Mouse (Mus musculus): ENCODE results near the gene Ccdc57.

The Ccdc57 gene

GRCm38 (mm10) chr11:120951731-120952730 lies 19.4 kb upstream of the Ccdc57 start:
- no peak for ATAC-seq (ENCODE audit: low TSS enrichment)

DNA sequence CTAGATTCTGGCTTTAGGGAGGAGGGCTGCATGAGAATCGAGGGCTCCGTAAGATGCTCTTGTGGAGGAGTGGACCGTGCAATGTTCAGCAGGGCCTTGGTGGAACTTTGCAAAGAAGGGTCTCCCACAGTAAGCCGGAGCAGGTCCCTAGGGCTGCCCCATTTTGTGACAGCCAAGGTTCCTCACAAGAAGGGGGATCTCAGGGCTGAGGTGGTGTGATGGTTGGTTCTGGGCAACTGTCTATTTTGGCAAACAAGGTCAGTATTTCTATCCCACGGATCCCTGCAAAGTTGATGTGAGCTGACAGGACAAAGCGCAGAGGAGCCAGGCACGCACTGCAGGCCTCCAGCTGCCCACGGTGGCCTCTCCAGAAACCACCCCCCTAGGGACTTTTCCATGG lies 18.6 kb upstream of the Ccdc57 start:
- no peak for ATAC-seq (ENCODE audit: low TSS enrichment)

DNA sequence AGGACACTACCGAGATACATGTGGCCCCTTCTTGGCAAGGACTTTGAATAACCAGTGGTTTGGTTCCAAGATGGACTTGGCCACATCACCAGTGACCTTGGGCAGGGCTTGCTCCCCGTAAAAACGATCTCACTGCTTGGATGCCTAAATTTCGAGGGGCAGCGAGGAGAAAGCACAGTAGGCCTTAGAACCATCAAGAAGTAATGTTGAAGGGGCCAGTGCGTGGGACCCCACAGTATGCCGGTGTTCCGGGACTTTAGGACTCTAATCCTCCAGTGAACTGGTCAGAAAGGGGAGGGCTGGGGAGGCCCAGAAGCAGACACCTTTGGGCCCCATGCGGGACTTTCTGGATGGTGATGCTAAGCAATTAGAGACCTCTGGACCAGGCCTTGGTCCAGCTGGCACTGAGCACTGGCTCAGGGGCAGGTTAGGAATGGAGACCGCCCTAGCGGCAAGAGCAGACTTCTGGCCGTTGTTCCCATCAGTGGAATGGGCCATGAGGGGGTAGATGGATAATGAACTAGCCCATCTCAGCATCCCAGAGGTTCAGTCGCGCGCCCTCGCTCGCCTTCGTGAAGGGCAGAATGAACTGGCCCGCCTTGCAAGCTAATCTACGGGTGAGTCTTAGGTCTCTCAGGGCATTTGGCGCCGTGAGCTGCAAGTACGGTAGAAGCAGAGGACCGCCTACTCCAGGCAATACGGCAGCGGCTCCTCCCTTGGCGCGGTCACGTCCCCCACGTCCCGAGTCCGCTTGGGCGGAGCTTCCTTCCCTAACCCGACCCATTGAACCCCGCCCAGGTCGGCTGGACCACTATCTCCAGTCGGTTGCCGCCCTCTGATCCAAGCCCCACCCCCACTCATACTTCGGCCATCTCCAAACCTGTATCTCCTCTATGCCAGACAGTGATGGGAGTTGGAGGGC lies 17.9 kb upstream of the Ccdc57 start:
- ATAC-seq (ENCODE audit: low TSS enrichment): peak; percentile 77

GRCm38 (mm10) chr11:120949863-120950262 lies 17.2 kb upstream of the Ccdc57 start:
- no peak for ATAC-seq (ENCODE audit: low TSS enrichment)

DNA sequence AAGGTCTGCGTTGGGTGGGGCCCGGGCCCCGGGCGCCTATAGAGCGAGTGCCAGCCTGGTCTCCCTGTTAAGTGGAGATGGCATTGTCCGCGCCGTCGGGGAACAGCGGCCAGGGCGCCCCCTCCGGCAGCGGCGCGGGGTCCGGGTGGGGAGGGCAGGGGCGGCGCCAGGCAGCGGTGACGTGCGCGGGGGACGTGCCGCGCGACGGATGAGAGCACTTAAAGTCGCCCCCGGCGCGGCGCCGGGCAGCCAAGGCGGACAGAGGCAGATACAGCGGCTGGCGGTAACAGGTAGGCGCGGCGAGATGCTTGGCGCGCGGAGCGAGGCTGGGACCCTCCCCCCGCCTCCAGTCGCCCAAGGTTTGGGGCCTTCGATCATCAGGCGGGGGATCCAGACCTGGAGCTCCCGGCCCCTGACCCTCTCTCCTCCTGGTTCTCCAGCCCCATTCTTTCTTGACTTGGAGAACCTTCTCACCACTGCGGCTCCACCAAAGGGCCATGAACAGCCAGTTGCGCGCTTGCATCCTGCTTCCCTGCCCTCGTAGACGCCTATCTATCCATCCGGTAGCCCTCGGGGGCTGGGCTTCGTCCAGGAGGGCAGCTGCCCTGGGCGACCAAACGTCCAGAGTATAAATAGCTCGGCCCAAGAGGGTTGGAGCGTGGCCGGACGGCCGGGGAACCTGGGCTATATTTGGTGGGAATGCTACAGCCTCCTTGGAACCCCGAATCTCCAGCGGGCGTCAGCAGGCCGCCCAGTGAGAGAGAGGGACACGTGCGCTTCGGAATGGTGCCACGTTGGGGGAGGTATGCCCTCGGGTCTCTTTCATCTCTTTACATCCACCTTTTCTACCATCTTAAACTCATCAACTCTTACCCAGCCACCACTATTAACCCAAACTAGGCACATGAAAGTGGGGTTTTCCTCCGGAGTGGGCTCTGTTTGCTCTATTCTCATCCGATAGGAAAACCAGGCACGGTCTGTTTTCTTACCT lies 16.5 kb upstream of the Ccdc57 start:
- no peak for ATAC-seq (ENCODE audit: low TSS enrichment)

- no peak for ATAC-seq (ENCODE audit: low TSS enrichment)
Measured at GRCm38 (mm10) chr11:120948328-120948727, 15.7 kb upstream of the Ccdc57 start, which contains the start of gene Slc16a3. Gene Slc16a3, plus strand, starts transcription at chr11:120948480.

DNA sequence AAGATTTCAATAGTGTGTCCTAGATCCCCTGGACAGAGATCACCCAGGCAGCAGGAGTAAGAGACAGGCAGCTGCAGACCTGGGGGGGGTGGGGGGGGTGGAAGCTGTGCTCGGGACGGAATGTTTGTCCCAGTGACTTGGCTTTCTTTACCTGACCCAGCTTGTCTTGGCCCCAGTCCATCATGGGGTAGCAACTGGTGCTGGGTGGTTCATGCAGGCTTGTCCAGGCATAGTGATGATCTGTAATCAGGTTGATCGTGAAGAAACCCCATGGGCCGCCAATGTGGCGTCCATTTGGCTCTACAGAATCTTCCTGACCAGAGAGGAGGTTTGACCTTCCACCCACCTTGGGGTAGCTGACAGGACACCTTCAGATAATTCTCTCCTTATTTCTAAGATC lies 13.3 kb upstream of the Ccdc57 start:
- ATAC-seq (ENCODE audit: low TSS enrichment): no peak

DNA sequence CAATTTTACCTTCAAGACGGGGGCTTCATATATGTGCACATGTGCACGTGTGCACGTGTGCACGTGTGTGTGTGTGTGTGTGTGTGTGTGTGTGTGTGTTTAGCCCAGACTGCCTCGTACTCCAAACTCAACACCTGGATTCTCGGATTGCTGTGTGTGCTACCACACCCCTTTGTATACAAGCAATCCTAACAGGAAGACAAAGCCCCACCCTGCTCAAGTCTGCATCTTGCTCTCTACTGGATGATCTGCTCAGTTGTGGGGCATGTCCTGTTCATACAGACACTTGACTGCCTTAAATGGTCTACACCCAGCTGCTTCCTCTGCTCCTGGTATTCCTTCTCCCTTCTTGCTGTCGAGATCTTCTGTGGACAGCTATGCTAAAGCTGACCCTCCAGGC lies 12.6 kb upstream of the Ccdc57 start:
- no peak for ATAC-seq (ENCODE audit: low TSS enrichment)

DNA sequence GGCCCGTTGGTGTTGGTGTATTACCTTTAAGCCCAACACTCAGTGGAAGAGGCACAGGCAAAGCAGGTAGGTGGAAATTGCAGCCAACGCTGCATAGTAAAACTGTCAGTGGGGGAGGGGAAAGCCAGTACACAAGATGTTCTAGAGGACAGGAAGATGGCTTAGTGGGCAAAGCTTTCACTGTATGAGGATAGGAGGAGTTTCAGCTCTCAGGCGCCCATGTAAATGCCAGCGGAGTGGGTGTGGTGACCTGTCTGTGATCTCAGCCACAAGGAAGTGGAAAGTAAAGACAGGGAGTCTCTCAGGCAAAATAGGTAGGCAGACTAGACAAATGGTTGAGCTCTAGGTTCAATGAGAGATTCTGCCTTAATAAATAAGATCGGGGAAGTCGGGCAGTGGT lies 8.3 kb upstream of the Ccdc57 start:
- no peak for ATAC-seq (ENCODE audit: low TSS enrichment)

DNA sequence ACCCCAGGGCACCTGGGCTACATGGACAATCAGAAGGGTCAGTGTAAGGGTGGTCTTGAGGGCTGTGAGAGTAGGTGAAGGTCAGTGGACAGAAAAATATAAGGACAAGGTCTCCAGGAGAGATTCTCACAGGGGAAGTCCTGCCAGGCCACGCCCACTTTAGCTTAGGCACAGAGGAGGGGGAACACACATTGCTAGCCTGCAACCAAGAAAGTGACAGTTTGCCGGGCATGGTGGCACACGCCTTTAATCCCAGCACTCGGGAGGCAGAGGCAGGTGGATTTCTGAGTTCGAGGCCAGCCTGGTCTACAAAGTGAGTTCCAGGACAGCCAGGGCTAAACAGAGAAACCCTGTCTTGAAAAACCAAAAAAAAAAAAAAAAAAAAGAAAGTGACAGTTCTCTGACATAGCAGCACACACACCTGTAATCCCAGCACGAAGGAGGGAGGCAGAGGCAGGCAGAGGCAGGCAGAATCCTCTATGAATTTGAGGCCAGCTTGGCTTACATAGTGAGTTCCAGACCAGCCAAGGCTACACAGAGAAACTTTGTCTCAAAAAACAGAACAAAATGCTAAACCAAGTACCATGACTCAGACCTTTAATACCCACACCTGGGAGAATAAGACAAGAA lies 7.2 kb upstream of the Ccdc57 start:
- ATAC-seq (ENCODE audit: low TSS enrichment): no peak

- no peak for ATAC-seq (ENCODE audit: low TSS enrichment)
Measured at GRCm38 (mm10) chr11:120938795-120939194, 6.1 kb upstream of the Ccdc57 start.

DNA sequence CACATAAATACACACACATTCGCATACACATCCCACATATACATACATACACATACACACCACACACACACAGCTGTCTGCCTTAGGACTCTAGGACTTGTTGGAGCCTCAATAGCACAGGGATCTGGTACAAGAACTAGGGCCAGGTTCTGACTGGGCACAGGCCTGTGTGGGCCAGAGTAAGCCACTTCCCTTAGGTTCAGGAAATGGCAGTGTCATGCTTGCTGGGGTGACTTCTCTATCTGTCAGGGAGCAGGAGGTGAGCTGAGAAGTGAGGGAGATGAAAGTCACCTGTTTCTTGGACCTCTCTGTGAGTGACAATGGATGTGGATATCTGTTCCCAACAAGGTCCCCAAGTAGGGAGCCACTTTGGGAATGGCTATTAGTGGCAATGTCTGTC lies 5.3 kb upstream of the Ccdc57 start:
- no peak for ATAC-seq (ENCODE audit: low TSS enrichment)

GRCm38 (mm10) chr11:120931479-120931878 lies 1.2 kb downstream of the Ccdc57 start:
- no peak for ATAC-seq (ENCODE audit: low TSS enrichment)

GRCm38 (mm10) chr11:120928468-120928867 lies 4.2 kb downstream of the Ccdc57 start:
- no peak for ATAC-seq (ENCODE audit: low TSS enrichment)

DNA sequence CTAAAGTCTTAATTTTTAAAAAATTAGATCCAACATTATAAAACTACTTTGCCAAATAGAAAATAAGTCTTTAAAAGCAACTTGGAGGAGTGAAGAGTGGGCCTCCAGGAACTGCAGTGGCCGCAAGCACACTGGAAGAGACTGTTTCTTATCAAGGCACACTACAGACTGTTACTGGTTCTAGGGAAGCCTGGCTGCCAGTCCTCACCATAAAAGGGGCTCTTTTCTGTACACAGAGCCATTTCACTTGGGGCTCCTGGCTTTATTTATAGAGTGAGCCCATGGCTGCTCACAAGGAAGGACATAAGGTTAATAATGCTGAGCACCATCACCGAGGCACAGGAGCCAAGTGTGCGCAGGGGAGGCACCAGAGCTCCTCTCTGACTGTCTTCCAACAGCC lies 10.1 kb downstream of the Ccdc57 start:
- ATAC-seq (ENCODE audit: low TSS enrichment): no peak

DNA sequence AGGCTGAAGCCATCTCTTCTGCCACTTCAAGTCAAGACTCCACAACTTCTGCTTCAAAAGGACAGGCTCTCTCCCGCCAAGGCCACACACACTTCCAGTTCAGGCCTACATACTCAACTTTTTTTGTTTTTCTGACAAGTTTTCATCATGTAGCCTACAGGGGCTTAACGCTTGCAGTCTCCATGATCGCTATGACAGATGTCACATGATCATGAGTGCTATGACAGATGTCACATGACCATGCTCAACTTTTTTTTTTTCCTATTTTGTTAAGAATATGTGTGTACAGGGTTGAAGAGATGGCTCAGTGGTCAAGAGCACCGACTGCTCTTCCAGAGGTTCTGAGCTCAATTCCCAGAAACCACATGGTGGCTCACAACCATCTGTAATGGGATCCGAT lies 14.9 kb downstream of the Ccdc57 start:
- no peak for ATAC-seq (ENCODE audit: low TSS enrichment)

GRCm38 (mm10) chr11:120916477-120916876 lies 16.2 kb downstream of the Ccdc57 start:
- ATAC-seq (ENCODE audit: low TSS enrichment): no peak

DNA sequence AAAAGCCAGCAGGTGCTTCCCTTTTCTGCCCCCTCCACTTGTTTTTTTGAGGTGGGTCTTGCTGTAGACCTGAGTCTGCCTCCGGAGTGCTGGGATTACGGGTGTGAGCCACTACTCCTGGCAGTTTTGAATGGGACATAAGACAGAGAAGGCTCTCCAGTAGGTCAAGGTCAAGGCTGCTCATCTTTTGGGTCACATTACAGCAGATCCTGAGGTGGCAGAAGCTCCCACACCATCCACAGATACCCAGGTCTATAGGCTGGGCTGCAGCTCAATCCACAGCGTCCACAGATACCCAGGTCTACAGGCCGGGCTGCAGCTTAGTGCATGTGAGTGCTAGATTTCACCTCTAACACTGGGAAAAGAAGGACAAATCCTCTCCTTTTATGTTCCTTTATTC lies 18.9 kb downstream of the Ccdc57 start:
- ATAC-seq (ENCODE audit: low TSS enrichment): no peak

- ATAC-seq (ENCODE audit: low TSS enrichment): peak; percentile 69; the same call in 1 of the 2 replicates
Measured at GRCm38 (mm10) chr11:120905430-120905873, 27.2 kb downstream of the Ccdc57 start.

DNA sequence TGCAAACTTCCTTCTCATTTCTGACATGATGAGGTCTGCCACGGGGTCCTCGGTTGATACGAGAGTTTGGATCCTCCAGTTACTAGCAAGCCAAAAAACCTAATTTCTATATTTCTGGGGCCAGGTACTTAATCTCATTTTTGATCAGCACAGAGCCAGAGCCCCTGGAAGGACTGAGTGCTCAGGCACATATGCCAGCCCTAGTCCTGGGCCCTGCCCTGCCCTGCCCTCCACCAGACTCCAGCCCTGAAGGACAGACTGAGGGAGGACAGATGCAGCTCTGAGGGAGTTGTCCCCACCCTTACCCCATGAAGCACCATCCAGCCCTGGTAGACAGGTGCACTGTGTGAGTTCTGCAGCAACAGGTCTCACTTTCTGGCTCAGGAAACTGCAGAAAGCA lies 28.1 kb downstream of the Ccdc57 start:
- no peak for ATAC-seq (ENCODE audit: low TSS enrichment)

All from frontal cortex, adult (tissue).